ENCODE assay signal across 18 mouse cellular contexts in genomic region chr19:55891692-55892183, GRCm38 (mm10).
"Had no signal": no experiment of that assay in that cellular context is flagged by ENCODE, and none has a peak within 500 bp of the region (broad histone marks: within the 10 kb centered on the region; RNA-seq: fewer than 3 reads in every experiment).

No protein-coding gene starts in this region.

- H3K9ac ChIP-seq: limb, embryonic 15.5 days; liver, embryonic 15.5 days; lung, embryonic 14.5 days; neural tube, embryonic 12.5 days had no signal

- H3K9me3 ChIP-seq: limb, embryonic 15.5 days; liver, embryonic 15.5 days; megakaryocyte, embryonic 14.5 days; neural tube, embryonic 12.5 days had no signal

- H3K27me3 ChIP-seq: limb, embryonic 15.5 days had no signal

- H3K4me3 ChIP-seq: limb, embryonic 15.5 days; liver, embryonic 15.5 days; megakaryocyte, embryonic 14.5 days; neural tube, embryonic 12.5 days had no signal

- H3K36me3 ChIP-seq: limb, embryonic 15.5 days; liver, embryonic 15.5 days; neural tube, embryonic 12.5 days had no signal

- H3K27ac ChIP-seq: kidney, postnatal 0 days; limb, embryonic 15.5 days; liver, embryonic 15.5 days; neural tube, embryonic 12.5 days had no signal

- H3K4me2 ChIP-seq: limb, embryonic 15.5 days; liver, embryonic 15.5 days; lung, embryonic 14.5 days; neural tube, embryonic 12.5 days had no signal

- DNase-seq: kidney, adult 11 months; kidney, adult 9 months; kidney, postnatal 36 days; layer of hippocampus, adult 9-11 months; layer of hippocampus, postnatal 36 days; lung, embryonic 14.5 days; lung, postnatal 10 days; lung, postnatal 4 days; retina, postnatal 1 day; right cerebral cortex, postnatal 4 days; spleen, adult 18-20 months; thymus, adult 2 months; thymus, postnatal 25 days had no signal
